Mouse (Mus musculus): Measurements from ENCODE around the gene Dusp3. TPM values are rescaled to one million over a fixed set of nuclear protein-coding genes. Genes with fewer than 3 reads are reported as not detected.
A peak's percentile ranks its signal among the peaks of the same experiment; 100 is the strongest.
"Not testable (repeated sequence)": the region's sequence is repeated elsewhere in the genome, so short reads cannot be mapped to it uniquely, and the experiment has no call there.

Gene Dusp3
- polyA plus RNA-seq, 1 experiment from 2014 or later: 50.3 TPM

DNA sequence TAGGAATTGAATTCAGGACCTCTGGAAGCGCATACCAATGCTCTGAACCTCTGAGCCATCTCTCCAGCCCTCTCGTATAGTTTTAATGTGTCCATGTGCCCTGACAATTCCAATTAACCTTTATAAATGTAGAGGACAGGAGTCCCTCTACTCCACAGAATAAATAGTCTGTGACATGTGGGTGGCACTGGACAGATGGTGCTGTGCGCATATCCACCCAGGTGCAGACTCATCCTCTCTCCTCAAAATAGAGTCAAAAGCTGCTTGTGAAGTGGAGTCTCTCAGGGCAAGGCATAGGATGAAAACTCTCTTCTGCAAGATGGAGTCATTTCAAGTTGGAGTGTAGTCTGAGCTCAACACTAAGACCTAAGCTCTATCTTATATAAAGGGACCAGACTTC is 3.4 kb upstream of the Dusp3 start:
- Histone ChIP-seq H3K9me3 (no peaks in the 10 kb centered on the region), H3K9ac (no peak overlapping the region), H3K27me3 (replicated peaks) (peaks cover 14% of the 10 kb centered on the region; the same call in 1 of the 2 replicates), H3K27ac (replicated peaks) (no peak overlapping the region), H3K4me2 (no peak overlapping the region), H3K36me3 (no peaks in the 10 kb centered on the region), H3K4me1 (peaks cover 15% of the 10 kb centered on the region), H3K4me3 (no peak overlapping the region)
- 81% methylated on average over 3 of the region's 3 CpGs for WGBS
- ATAC-seq (ENCODE audit: extremely low read depth, insufficient number of reproducible peaks, low FRiP score, low TSS enrichment): no peak

DNA sequence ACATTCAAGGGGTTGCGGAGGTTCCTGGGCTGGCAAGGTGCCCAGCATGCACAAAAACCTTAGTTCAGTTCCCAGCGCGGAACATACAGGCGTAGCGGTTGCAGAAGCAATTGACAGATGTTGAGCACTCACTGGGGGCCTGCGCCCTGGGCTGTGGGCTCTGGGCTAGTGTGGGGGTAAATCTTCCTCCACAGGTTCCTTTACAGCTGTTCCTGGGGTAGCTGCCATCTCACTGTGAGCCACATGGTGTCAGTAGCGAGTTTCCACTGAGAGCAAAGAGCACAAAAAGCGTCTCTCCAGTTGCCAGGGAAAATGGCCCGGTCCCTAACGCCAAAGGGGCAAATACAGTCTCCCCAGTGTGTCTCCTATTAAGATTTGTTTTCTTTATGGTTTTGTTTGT is 823 bp downstream of the Dusp3 start:
- WGBS: 8% methylated on average over 10 of the region's 10 CpGs
- no peak for ATAC-seq (ENCODE audit: extremely low read depth, insufficient number of reproducible peaks, low FRiP score, low TSS enrichment)
- H3K27me3 ChIP-seq (replicated peaks): peaks cover 14% of the 10 kb centered on the region; the same call in 1 of the 2 replicates
- peaks cover 34% of the 10 kb centered on the region for H3K4me1 ChIP-seq
- no peak overlapping the region for H3K4me3 ChIP-seq
- H3K4me2 ChIP-seq: peak overlapping the region; percentile 42
- peaks cover 9% of the 10 kb centered on the region for H3K36me3 ChIP-seq
- H3K27ac ChIP-seq (replicated peaks): no peak overlapping the region
- no peaks in the 10 kb centered on the region for H3K9me3 ChIP-seq
- peak overlapping the region; percentile 58; the same call in 1 of the 2 replicates for H3K9ac ChIP-seq

DNA sequence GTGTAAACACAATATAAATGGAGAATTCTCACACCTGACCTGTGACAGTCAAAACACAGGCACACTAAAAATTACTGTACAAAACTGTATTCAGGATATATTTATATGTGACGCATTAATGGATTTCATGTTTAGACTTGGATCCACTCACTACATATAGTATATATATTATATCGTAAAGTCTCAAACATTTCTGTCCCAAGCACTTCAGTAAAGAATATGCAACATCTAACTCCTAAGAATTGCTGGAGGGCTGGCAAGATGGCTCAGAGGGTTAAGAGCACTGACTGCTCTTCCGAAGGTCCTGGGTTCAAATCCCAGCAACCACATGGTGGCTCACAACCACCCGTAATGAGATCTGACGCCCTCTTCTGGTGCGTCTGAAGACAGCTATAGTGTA is 1.4 kb downstream of the Dusp3 start:
- H3K4me3 ChIP-seq: peak overlapping the region; percentile 81; the same call in 1 of the 2 replicates
- H3K36me3 ChIP-seq: peaks cover 14% of the 10 kb centered on the region
- ATAC-seq (ENCODE audit: extremely low read depth, insufficient number of reproducible peaks, low FRiP score, low TSS enrichment); H3K9me3 ChIP-seq; H3K9ac ChIP-seq; H3K27ac ChIP-seq (replicated peaks); H3K4me2 ChIP-seq: not testable (repeated sequence)
- H3K27me3 ChIP-seq (replicated peaks): peaks cover 14% of the 10 kb centered on the region; the same call in 1 of the 2 replicates
- WGBS: 68% methylated on average over 6 of the region's 6 CpGs
- peaks cover 34% of the 10 kb centered on the region for H3K4me1 ChIP-seq

DNA sequence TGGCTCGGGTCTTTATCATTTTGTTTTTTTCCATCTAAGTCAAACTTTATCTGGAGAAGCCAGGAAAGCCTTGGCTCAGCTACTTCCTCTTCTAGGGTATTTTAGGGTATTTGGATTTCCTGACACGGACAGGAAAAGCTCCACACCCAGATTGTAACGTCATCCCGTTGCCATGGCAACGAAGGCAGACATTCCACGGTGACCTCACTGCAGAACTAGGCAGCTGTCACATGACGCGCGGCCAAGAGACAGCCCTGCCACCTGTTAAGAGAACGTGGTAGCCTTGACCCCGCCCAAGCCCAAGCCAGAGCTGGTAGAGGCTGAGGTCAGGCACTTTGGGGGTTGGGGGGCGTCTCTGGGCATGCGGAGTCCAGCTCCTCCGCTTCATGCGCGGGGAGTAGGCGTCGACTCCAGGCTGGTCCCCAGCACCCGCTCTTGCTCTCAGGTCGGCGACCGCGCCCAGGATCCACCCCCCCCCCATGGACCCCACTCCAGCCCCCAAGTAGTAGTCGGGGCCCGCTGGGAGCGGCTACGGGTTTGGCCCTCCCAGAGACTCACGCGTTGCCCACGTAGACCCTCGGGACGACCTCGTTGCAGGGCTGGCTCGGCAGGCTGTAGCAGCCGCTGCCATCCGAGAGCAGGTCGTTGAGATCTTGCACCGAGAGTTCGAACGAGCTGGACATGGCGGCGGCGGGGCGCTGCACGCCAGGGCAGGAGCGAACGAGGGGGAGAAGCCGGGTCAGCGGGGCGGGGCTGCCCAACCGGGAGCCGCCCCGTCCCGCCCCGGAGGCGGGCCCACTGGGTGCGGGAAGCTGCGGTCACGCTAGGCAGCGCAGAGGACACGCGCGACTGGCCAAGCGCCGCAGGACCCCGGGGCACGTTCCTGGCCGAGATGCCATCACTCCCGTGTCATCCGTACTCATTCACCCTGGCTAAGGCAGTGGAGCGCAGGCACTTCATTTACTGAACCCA is 2.5 kb downstream of the Dusp3 start, which contains the start of gene Cfap97d1:
TSS of gene Cfap97d1 (plus strand) at position 226 of the 972 bp plus-strand sequence.
- Histone ChIP-seq H3K9ac (peak within 1 kb of the TSS; percentile 94), H3K4me2 (peak within 1 kb of the TSS; percentile 98), H3K36me3 (peaks cover 25% of the 10 kb centered on the region), H3K27me3 (replicated peaks) (peaks cover 14% of the 10 kb centered on the region; the same call in 1 of the 2 replicates), H3K4me3 (peak within 1 kb of the TSS; percentile 81), H3K9me3 (no peaks in the 10 kb centered on the region), H3K4me1 (peaks cover 34% of the 10 kb centered on the region), H3K27ac (replicated peaks) (peak within 1 kb of the TSS; percentile 97)
- ATAC-seq (ENCODE audit: extremely low read depth, insufficient number of reproducible peaks, low FRiP score, low TSS enrichment): peak; percentile 84
- WGBS: under 1% methylated on average over 71 of the region's 71 CpGs

DNA sequence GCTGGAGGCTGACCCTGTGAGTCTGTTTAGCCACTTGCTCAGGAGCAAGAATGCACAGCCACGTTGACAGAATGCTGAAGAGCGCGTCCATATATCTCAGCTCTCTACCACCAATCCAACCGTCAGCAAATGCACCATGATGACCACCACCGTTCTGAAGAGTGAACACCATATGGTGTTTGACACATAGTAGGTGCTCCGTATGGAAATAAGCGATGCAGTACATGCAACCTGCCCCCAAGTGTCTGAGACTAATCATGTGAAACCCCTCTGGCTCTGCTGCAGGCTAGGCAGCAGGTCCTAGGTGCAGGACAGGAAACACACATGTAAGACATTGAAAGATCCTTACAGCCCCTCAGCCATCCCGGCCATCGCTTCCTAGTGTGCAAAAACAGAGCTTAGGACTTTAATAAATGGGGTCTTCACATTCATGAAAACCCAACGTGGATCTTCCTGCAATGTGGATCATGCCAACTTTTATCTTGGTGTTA is 3.3 kb downstream of the Dusp3 start:
- peaks cover 34% of the 10 kb centered on the region for H3K36me3 ChIP-seq
- WGBS: 44% methylated on average over 10 of the region's 10 CpGs
- H3K9me3 ChIP-seq: no peaks in the 10 kb centered on the region
- peaks cover 36% of the 10 kb centered on the region for H3K4me1 ChIP-seq
- H3K27me3 ChIP-seq (replicated peaks): peaks cover 12% of the 10 kb centered on the region; the same call in 1 of the 2 replicates
- ATAC-seq (ENCODE audit: extremely low read depth, insufficient number of reproducible peaks, low FRiP score, low TSS enrichment): no peak
- H3K9ac ChIP-seq: peak overlapping the region; percentile 69
- peak overlapping the region; percentile 81 for H3K4me3 ChIP-seq
- peak overlapping the region; percentile 98 for H3K4me2 ChIP-seq
- peak overlapping the region; percentile 97 for H3K27ac ChIP-seq (replicated peaks)

DNA sequence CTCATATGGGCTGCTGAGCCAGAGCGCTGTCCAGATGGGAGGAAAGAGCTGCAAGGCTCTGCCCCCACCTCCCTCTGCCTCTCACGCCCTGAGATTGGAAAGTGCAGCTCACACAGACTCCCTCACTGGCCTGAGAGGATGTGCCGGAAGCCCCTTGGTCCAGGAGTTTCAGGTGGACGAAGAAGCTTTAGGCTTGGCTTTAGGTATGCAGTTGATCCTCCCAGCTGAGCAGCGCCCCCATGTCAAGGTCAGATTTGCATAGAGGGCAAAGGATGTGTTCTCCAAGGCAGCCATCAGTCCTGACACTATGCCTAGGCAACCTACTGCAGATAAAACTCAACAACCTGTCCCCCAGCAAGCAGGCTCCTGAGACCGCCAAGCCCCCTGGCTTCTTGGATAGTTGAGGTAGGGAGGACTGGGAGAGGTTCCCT is 3.8 kb downstream of the Dusp3 start:
- Histone ChIP-seq H3K36me3 (peaks cover 39% of the 10 kb centered on the region), H3K4me2 (peak overlapping the region; percentile 98), H3K27ac (replicated peaks) (peak overlapping the region; percentile 97), H3K9me3 (no peaks in the 10 kb centered on the region), H3K4me1 (peaks cover 40% of the 10 kb centered on the region), H3K9ac (peak overlapping the region; percentile 69), H3K4me3 (peak overlapping the region; percentile 81), H3K27me3 (replicated peaks) (peaks cover 7% of the 10 kb centered on the region; the same call in 1 of the 2 replicates)
- no peak for ATAC-seq (ENCODE audit: extremely low read depth, insufficient number of reproducible peaks, low FRiP score, low TSS enrichment)
- WGBS: 47% methylated on average over 6 of the region's 6 CpGs

DNA sequence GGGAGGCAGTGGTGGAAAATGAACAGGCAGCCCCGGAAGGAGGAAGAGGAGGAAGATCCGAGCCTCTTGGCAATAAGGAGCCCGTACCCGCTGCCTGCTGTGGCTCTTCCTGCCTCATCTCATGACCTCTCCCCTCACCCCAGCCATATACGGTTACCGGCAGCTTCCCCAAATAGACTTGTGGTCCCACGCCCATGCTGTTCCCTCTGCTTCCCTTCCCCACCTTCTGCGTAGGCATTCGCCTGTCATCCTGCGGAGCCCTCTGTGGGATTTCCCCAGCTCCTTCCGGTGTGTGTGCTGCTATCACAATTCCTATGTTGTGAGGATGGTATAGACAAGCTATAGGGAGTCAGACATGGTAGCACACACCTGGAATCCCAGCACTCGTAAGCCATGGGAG is 5.0 kb downstream of the Dusp3 start:
- Histone ChIP-seq H3K36me3 (peaks cover 50% of the 10 kb centered on the region), H3K4me1 (peaks cover 46% of the 10 kb centered on the region), H3K4me3 (no peak overlapping the region), H3K9me3 (no peaks in the 10 kb centered on the region), H3K9ac (no peak overlapping the region), H3K4me2 (peak overlapping the region; percentile 98), H3K27ac (replicated peaks) (peak overlapping the region; percentile 2; the same call in 1 of the 2 replicates), H3K27me3 (replicated peaks) (peaks cover 3% of the 10 kb centered on the region; the same call in 1 of the 2 replicates)
- ATAC-seq (ENCODE audit: extremely low read depth, insufficient number of reproducible peaks, low FRiP score, low TSS enrichment): no peak
- WGBS: 53% methylated on average over 12 of the region's 12 CpGs

DNA sequence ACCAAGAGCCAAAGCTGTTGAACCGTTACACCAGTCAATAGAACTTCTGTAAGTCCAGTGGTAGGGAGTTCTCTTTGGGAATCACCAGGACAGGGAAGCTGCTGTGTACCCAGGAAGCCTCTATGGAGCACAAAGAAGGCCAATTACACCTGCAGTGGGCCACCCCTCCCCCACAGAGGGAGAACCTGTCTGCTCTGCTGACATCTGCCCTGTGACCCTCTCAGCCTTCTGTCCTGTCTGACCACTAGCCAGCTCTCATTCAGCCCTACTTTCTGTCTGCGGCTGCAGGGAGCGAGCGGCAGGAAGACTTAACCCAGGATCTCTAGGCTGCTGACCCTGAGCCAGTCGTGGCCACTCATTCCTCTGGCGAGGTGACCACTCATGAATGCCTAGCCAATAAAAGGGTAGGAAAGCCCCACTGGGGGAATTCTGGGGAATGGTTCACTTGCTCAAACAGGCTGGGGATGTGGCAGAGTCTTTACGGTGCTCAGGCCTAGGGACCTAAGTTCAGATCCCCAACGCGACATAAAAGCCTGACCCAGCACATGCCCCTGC is 6.1 kb downstream of the Dusp3 start:
- H3K4me1 ChIP-seq: peaks cover 43% of the 10 kb centered on the region
- no peak for ATAC-seq (ENCODE audit: extremely low read depth, insufficient number of reproducible peaks, low FRiP score, low TSS enrichment)
- H3K36me3 ChIP-seq: peaks cover 62% of the 10 kb centered on the region
- no peak overlapping the region for H3K27ac ChIP-seq (replicated peaks)
- H3K27me3 ChIP-seq (replicated peaks): no peaks in the 10 kb centered on the region
- no peak overlapping the region for H3K4me2 ChIP-seq
- no peaks in the 10 kb centered on the region for H3K9me3 ChIP-seq
- H3K9ac ChIP-seq: no peak overlapping the region
- whole genome bisulfite sequencing: 83% methylated on average over 9 of the region's 9 CpGs
- H3K4me3 ChIP-seq: no peak overlapping the region

DNA sequence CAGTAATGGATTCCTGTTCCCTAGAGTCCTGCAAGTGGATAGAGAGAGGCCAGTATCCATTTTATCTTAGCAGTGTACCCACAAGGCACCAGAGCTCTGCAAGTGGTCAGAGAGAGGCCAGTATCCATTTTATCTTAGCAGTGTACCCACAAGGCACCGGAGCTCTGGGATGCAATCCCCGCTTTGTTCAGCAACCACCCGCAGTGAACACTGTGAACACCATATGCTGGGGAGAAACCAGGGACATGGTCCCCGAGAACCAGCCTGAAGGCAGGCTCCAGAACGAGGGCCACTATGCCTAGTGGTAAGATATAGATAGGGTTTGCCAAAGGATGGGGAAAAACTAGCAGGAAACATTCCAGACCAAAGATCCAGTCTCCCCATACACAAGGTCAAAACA is 7.7 kb downstream of the Dusp3 start:
- no peak overlapping the region for H3K4me2 ChIP-seq
- H3K27me3 ChIP-seq (replicated peaks): no peaks in the 10 kb centered on the region
- H3K36me3 ChIP-seq: peaks cover 77% of the 10 kb centered on the region
- no peak overlapping the region for H3K4me3 ChIP-seq
- H3K9ac ChIP-seq: no peak overlapping the region
- no peaks in the 10 kb centered on the region for H3K9me3 ChIP-seq
- no peak overlapping the region for H3K27ac ChIP-seq (replicated peaks)
- H3K4me1 ChIP-seq: peaks cover 38% of the 10 kb centered on the region
- ATAC-seq (ENCODE audit: extremely low read depth, insufficient number of reproducible peaks, low FRiP score, low TSS enrichment): no peak
- WGBS: 79% methylated on average over 5 of the region's 5 CpGs

DNA sequence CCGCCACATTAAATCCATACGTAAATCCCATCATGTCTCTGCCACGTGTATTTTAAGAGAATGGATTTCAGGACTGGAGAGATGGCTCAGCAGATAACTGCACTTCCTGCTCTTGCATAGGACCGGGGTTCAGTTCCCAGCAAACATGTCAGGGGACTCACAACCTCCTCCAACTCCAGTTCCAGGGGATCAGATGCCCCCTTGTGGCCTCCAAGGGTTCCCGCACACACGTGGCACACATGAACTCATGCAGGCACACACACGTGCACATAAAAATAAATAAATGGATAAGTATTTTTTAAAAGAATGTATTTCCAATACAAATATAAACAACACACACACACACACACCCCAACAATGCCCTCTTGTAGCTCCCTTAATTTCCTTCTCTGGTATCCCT is 9.9 kb downstream of the Dusp3 start:
- peaks cover 20% of the 10 kb centered on the region for H3K4me1 ChIP-seq
- H3K27me3 ChIP-seq (replicated peaks): no peaks in the 10 kb centered on the region
- no peak overlapping the region for H3K4me2 ChIP-seq
- no peak overlapping the region for H3K9ac ChIP-seq
- H3K36me3 ChIP-seq: peaks cover 99% of the 10 kb centered on the region
- no peak overlapping the region for H3K4me3 ChIP-seq
- no peaks in the 10 kb centered on the region for H3K9me3 ChIP-seq
- 90% methylated on average over 7 of the region's 7 CpGs for WGBS
- H3K27ac ChIP-seq (replicated peaks): no peak overlapping the region
- no peak for ATAC-seq (ENCODE audit: extremely low read depth, insufficient number of reproducible peaks, low FRiP score, low TSS enrichment)

DNA sequence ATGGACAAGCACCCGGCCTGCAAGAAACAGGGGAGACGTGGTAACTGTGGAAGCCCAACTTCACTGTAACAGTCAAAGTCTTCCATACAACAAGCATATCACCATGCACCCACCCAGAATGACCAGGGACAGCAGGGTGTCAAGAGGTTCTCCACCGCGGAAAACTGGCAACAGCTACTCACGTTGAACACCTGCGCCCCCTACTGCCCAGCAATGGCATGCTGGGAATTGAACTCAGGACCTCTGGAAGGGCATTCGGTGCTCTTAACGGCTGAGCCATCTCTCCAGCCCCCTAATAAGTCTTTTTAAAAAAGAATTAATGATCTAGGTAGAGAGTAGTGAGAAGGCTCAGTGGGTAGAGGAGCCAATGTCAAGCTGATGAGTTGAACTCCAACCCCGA is 11.9 kb downstream of the Dusp3 start:
- Histone ChIP-seq H3K4me1 (peaks cover 19% of the 10 kb centered on the region), H3K27ac (replicated peaks) (no peak overlapping the region), H3K36me3 (peaks cover 82% of the 10 kb centered on the region), H3K4me3 (no peak overlapping the region), H3K9me3 (no peaks in the 10 kb centered on the region), H3K4me2 (no peak overlapping the region), H3K27me3 (replicated peaks) (no peaks in the 10 kb centered on the region), H3K9ac (no peak overlapping the region)
- no peak for ATAC-seq (ENCODE audit: extremely low read depth, insufficient number of reproducible peaks, low FRiP score, low TSS enrichment)
- 48% methylated on average over 9 of the region's 9 CpGs for WGBS
